8 mouse cellular contexts compared by ENCODE assay signal in genomic region chr10:43220479-43220878, GRCm38 (mm10). TPM values are rescaled to one million over a fixed set of nuclear protein-coding genes. Genes with fewer than 3 reads are reported as not detected.
DNase-seq lines count a peak whose midpoint lies in the region; ATAC-seq and TF ChIP-seq lines count a peak whose summit lies in the region.

No protein-coding gene starts in this region.

- peak overlapping the region; percentile 95 for H3K9ac ChIP-seq in hindbrain, postnatal 0 days (replicated peaks; ENCODE audit: low read length)
- H3K9ac ChIP-seq in midbrain, embryonic 16.5 days (ENCODE audit: low read depth, low read length), result peak overlapping the region; percentile 91

- peak overlapping the region; percentile 95 for H3K4me2 ChIP-seq in hindbrain, postnatal 0 days (ENCODE audit: low read depth, low read length)
- H3K4me2 ChIP-seq in midbrain, embryonic 16.5 days (ENCODE audit: low read length), result peak overlapping the region; percentile 73

- H3K27ac ChIP-seq in hindbrain, postnatal 0 days, result peak overlapping the region; percentile 96
- H3K27ac ChIP-seq in midbrain, embryonic 16.5 days (ENCODE audit: low read length), result peak overlapping the region; percentile 97

- no peaks in the 10 kb centered on the region for H3K27me3 ChIP-seq in hindbrain, postnatal 0 days (ENCODE audit: insufficient read depth, low read length)
- H3K27me3 ChIP-seq in midbrain, embryonic 16.5 days (ENCODE audit: control insufficient read depth, insufficient read depth, low read depth, low read length), result no peaks in the 10 kb centered on the region

- no peak for TF ChIP-seq CTCF in hindbrain, postnatal 0 days (IDR thresholded peaks at IDR 0.05; ENCODE audit: low read depth)

- H3K4me1 ChIP-seq in hindbrain, postnatal 0 days (ENCODE audit: insufficient read depth, low read length), result peaks cover 3% of the 10 kb centered on the region; the same call in 1 of the 2 replicates
- peaks cover 10% of the 10 kb centered on the region for H3K4me1 ChIP-seq in midbrain, embryonic 16.5 days (ENCODE audit: control insufficient read depth, insufficient read depth, low read length)

- 18% methylated on average over 7 of the region's 7 CpGs for WGBS in hindbrain, postnatal 0 days
- 20% methylated on average over 7 of the region's 7 CpGs for WGBS in midbrain, embryonic 16.5 days

- no peaks in the 10 kb centered on the region for H3K36me3 ChIP-seq in hindbrain, postnatal 0 days (ENCODE audit: insufficient read depth, low read length)
- no peaks in the 10 kb centered on the region for H3K36me3 ChIP-seq in midbrain, embryonic 16.5 days (ENCODE audit: control insufficient read depth, insufficient read depth, low read length)

- no peak for ATAC-seq in hindbrain, postnatal 0 days
- ATAC-seq in midbrain, embryonic 16.5 days, result no peak

- H3K9me3 ChIP-seq in hindbrain, postnatal 0 days (ENCODE audit: low read length), result no peaks in the 10 kb centered on the region
- no peaks in the 10 kb centered on the region for H3K9me3 ChIP-seq in midbrain, embryonic 16.5 days (replicated peaks; ENCODE audit: control insufficient read depth, low read length, poor library complexity, severe bottlenecking)

- peak; percentile 42 for DNase-seq in embryo, embryonic 10.5 days (ENCODE audit: low spot score)
- DNase-seq in embryo, embryonic 10 days (ENCODE audit: low spot score), result no peak
- DNase-seq in thymus, postnatal 14 days, result peak; percentile 5
- no peak for DNase-seq in thymus, postnatal 25 days
- DNase-seq in hindbrain, postnatal 0 days (ENCODE audit: low spot score), result peak; percentile 18
- DNase-seq in cerebellum, adult 11 months, result no peak
- DNase-seq in layer of hippocampus, adult 9-10 months (ENCODE audit: low spot score), result no peak

- H3K4me3 ChIP-seq in hindbrain, postnatal 0 days (ENCODE audit: low read length), result peak overlapping the region; percentile 88
- peak overlapping the region; percentile 83 for H3K4me3 ChIP-seq in midbrain, embryonic 16.5 days (ENCODE audit: low read depth, low read length)

RNA-seq across cellular contexts. Expression of gene Pdss2, which starts 0.8 kb away (rescaled TPM):
- 18.3 and 20.9 TPM in 2 replicates for total RNA-seq in hindbrain, postnatal 0 days (2014; rRNA removed)
- 17.4 and 17.5 TPM in 2 replicates for polyA plus RNA-seq in hindbrain, postnatal 0 days (2015; fragmentation: Nextera tagmentation; extraction: Ambion mirVana)
- 16.8 and 21.6 TPM in 2 replicates for polyA plus RNA-seq in midbrain, embryonic 16.5 days (2015; fragmentation: Nextera tagmentation; extraction: Ambion mirVana)

RNA-seq across cellular contexts. Expression of gene 9030612E09Rik, which starts 46.0 kb away (rescaled TPM):
- 0.58 and 0.73 TPM in 2 replicates for total RNA-seq in hindbrain, postnatal 0 days (2014; rRNA removed)
- polyA plus RNA-seq in hindbrain, postnatal 0 days (2015; fragmentation: Nextera tagmentation; extraction: Ambion mirVana), result 1.7 and 1.9 TPM in 2 replicates
- polyA plus RNA-seq in midbrain, embryonic 16.5 days (2015; fragmentation: Nextera tagmentation; extraction: Ambion mirVana), result 1.8 and 2.6 TPM in 2 replicates

RNA-seq across cellular contexts. Expression of gene Sobp, which starts 46.1 kb away (rescaled TPM):
- 21.4 and 26.1 TPM in 2 replicates for total RNA-seq in hindbrain, postnatal 0 days (2014; rRNA removed)
- 11.9 and 13.8 TPM in 2 replicates for polyA plus RNA-seq in hindbrain, postnatal 0 days (2015; fragmentation: Nextera tagmentation; extraction: Ambion mirVana)
- 12.4 and 14.4 TPM in 2 replicates for polyA plus RNA-seq in midbrain, embryonic 16.5 days (2015; fragmentation: Nextera tagmentation; extraction: Ambion mirVana)

Comparison
In these comparisons a context has a peak if more than half of its experiments do, and no peak if none do; other contexts are left out.
1. DNase-seq: peak in embryo, embryonic 10.5 days (single experiment), thymus, postnatal 14 days (single experiment) and hindbrain, postnatal 0 days (single experiment); none in embryo, embryonic 10 days (single experiment), thymus, postnatal 25 days (single experiment), cerebellum, adult 11 months (single experiment) and layer of hippocampus, adult 9-10 months (single experiment).